17 mouse cellular contexts compared by ENCODE assay signal in genomic region chr11:98730727-98731126, GRCm38 (mm10). TPM values are rescaled to one million over a fixed set of nuclear protein-coding genes. Genes with fewer than 3 reads are reported as not detected.
DNase-seq lines count a peak whose midpoint lies in the region; ATAC-seq and TF ChIP-seq lines count a peak whose summit lies in the region.
"Had no signal": no experiment of that assay in that cellular context is flagged by ENCODE, and none has a peak within 500 bp of the region (broad histone marks: within the 10 kb centered on the region; RNA-seq: fewer than 3 reads in every experiment).

No protein-coding gene starts in this region.

- H3K9ac ChIP-seq in forebrain, embryonic 14.5 days (ENCODE audit: low read length): no peak overlapping the region
- no peak overlapping the region for H3K9ac ChIP-seq in kidney, embryonic 16.5 days (replicated peaks; ENCODE audit: low read length)
- H3K9ac ChIP-seq: liver, embryonic 14.5 days; neural tube, embryonic 12.5 days had no signal

- no peaks in the 10 kb centered on the region; the same call in 1 of the 2 replicates for H3K9me3 ChIP-seq in forebrain, embryonic 14.5 days (replicated peaks; ENCODE audit: control insufficient read depth, low read length)
- peaks cover 7% of the 10 kb centered on the region for H3K9me3 ChIP-seq in forebrain, embryonic 10.5 days
- H3K9me3 ChIP-seq in kidney, embryonic 16.5 days (ENCODE audit: low read length): no peaks in the 10 kb centered on the region; the same call in 1 of the 2 replicates
- H3K9me3 ChIP-seq: neural tube, embryonic 12.5 days had no signal

- H3K27ac ChIP-seq in forebrain, embryonic 14.5 days (ENCODE audit: low read depth, low read length): peak overlapping the region; percentile 82
- H3K27ac ChIP-seq in forebrain, embryonic 10.5 days: no peak overlapping the region
- 0 out of 2 replicates have a peak overlapping the region, but pooled peaks have one; percentile 22 for H3K27ac ChIP-seq in kidney, adult 2 months (ENCODE audit: insufficient read depth, low read depth, low read length)
- H3K27ac ChIP-seq in kidney, embryonic 16.5 days (ENCODE audit: low read length): no peak overlapping the region
- peak overlapping the region; percentile 91 for H3K27ac ChIP-seq in embryonic fibroblast, embryonic 13.5 days (ENCODE audit: insufficient read depth, low read length)
- H3K27ac ChIP-seq: liver, embryonic 14.5 days; neural tube, embryonic 12.5 days had no signal

- no peak for TF ChIP-seq POLR2A in kidney, adult 2 months (IDR thresholded peaks at IDR 0.05; ENCODE audit: low read depth, low read length)
- TF ChIP-seq POLR2A in embryonic fibroblast, embryonic 13.5 days (IDR thresholded peaks at IDR 0.05; ENCODE audit: low read depth, low read length): no peak

- H3K4me1 ChIP-seq in forebrain, embryonic 14.5 days (ENCODE audit: control insufficient read depth, insufficient read depth, low read length): peaks cover 8% of the 10 kb centered on the region
- peaks cover 10% of the 10 kb centered on the region for H3K4me1 ChIP-seq in forebrain, embryonic 10.5 days
- peaks cover 10% of the 10 kb centered on the region for H3K4me1 ChIP-seq in kidney, adult 2 months (ENCODE audit: control insufficient read depth, insufficient read depth, low read length)
- peaks cover 5% of the 10 kb centered on the region for H3K4me1 ChIP-seq in kidney, embryonic 16.5 days (ENCODE audit: insufficient read depth, low read length)
- H3K4me1 ChIP-seq in embryonic fibroblast, embryonic 13.5 days (ENCODE audit: control insufficient read depth, insufficient read depth, low read length): peaks cover 8% of the 10 kb centered on the region; the same call in 1 of the 2 replicates

- DNase-seq in forebrain, embryonic 14.5 days (ENCODE audit: low spot score): no peak
- DNase-seq in forebrain, embryonic 10.5 days (ENCODE audit: extremely low spot score, low spot score): no peak
- peak; percentile 33 for DNase-seq in kidney, adult 2 months
- peak; percentile 68 for DNase-seq in 3T3-L1 (ENCODE audit: low read depth, low spot score)
- DNase-seq in embryo, embryonic 9.5 days (ENCODE audit: extremely low spot score): no peak
- DNase-seq in right cerebral cortex, adult 18-20 months: no peak
- DNase-seq: B cell, adult 2 months; cerebellum, adult 11 months; heart, postnatal 4 days; kidney, adult 8-10 months; thymus, adult 18-20 months had no signal

- no peak for TF ChIP-seq CTCF in kidney, adult 2 months (conservative IDR thresholded peaks at IDR 0.05; ENCODE audit: insufficient read depth, insufficient read length, low read depth, low read length)
- TF ChIP-seq CTCF in embryonic fibroblast, embryonic 13.5 days (IDR thresholded peaks at IDR 0.05; ENCODE audit: borderline replicate concordance, insufficient read depth, low read length): no peak

- 60% methylated on average over 4 of the region's 4 CpGs for WGBS in forebrain, embryonic 14.5 days
- WGBS in forebrain, embryonic 10.5 days: 76% methylated on average over 4 of the region's 4 CpGs
- WGBS in kidney, adult 2 months: 60% methylated on average over 4 of the region's 4 CpGs
- 68% methylated on average over 4 of the region's 4 CpGs for WGBS in kidney, embryonic 16.5 days

- no peak for ATAC-seq in forebrain, embryonic 14.5 days
- ATAC-seq in kidney, embryonic 16.5 days (ENCODE audit: low FRiP score, low TSS enrichment): no peak

- H3K4me3 ChIP-seq in forebrain, embryonic 14.5 days (ENCODE audit: low read depth, low read length): no peak overlapping the region
- H3K4me3 ChIP-seq in forebrain, embryonic 10.5 days: no peak overlapping the region
- H3K4me3 ChIP-seq in kidney, adult 2 months (ENCODE audit: insufficient read depth, low read depth, low read length): no peak overlapping the region
- no peak overlapping the region for H3K4me3 ChIP-seq in kidney, embryonic 16.5 days (ENCODE audit: low read length)
- no peak overlapping the region for H3K4me3 ChIP-seq in embryonic fibroblast, embryonic 13.5 days (ENCODE audit: insufficient read depth, low read length)
- H3K4me3 ChIP-seq: megakaryocyte, embryonic 14.5 days; neural tube, embryonic 12.5 days had no signal

- no peak overlapping the region; the same call in 1 of the 2 replicates for H3K4me2 ChIP-seq in forebrain, embryonic 14.5 days (ENCODE audit: low read length)
- H3K4me2 ChIP-seq in kidney, embryonic 16.5 days (replicated peaks; ENCODE audit: low read depth, low read length): no peak overlapping the region
- H3K4me2 ChIP-seq: neural tube, embryonic 12.5 days had no signal

- no peaks in the 10 kb centered on the region for H3K27me3 ChIP-seq in forebrain, embryonic 14.5 days (replicated peaks; ENCODE audit: control insufficient read depth, insufficient read depth, low read length)
- no peaks in the 10 kb centered on the region for H3K27me3 ChIP-seq in forebrain, embryonic 10.5 days (ENCODE audit: poor library complexity, severe bottlenecking)
- no peaks in the 10 kb centered on the region for H3K27me3 ChIP-seq in kidney, adult 2 months (replicated peaks; ENCODE audit: control insufficient read depth, insufficient read depth, low read length)
- no peaks in the 10 kb centered on the region for H3K27me3 ChIP-seq in kidney, embryonic 16.5 days (ENCODE audit: insufficient read depth, low read length)
- H3K27me3 ChIP-seq: megakaryocyte, embryonic 14.5 days; neural tube, embryonic 12.5 days had no signal

- H3K36me3 ChIP-seq in forebrain, embryonic 14.5 days (ENCODE audit: control insufficient read depth, insufficient read depth, low read length): peaks cover 12% of the 10 kb centered on the region
- H3K36me3 ChIP-seq in forebrain, embryonic 10.5 days (replicated peaks): peaks cover 21% of the 10 kb centered on the region
- no peaks in the 10 kb centered on the region for H3K36me3 ChIP-seq in kidney, adult 2 months (ENCODE audit: control insufficient read depth, insufficient read depth, low read length)
- H3K36me3 ChIP-seq in kidney, embryonic 16.5 days (ENCODE audit: insufficient read depth, low read length): peaks cover 6% of the 10 kb centered on the region; the same call in 1 of the 2 replicates

RNA-seq across cellular contexts. Expression of gene Med24, which starts 1.5 kb away (rescaled TPM):
- polyA plus RNA-seq in forebrain, embryonic 14.5 days (2014; fragmentation: Nextera tagmentation; extraction: Ambion mirVana): 76.0 and 85.9 TPM in 2 replicates
- 69.7 and 77.3 TPM in 2 replicates for polyA plus RNA-seq in forebrain, embryonic 10.5 days (2016; fragmentation: Nextera tagmentation; extraction: Ambion mirVana)
- polyA plus RNA-seq in kidney, adult 2 months (2012; rRNA removed): 45.3 and 54.1 TPM in 2 replicates
- 71.4 and 73.9 TPM in 2 replicates for polyA plus RNA-seq in kidney, embryonic 16.5 days (2015; fragmentation: Nextera tagmentation; extraction: Ambion mirVana)
- 50.1 and 58.1 TPM in 2 replicates for polyA plus RNA-seq in embryonic fibroblast, embryonic 13.5 days (2011; ENCODE audit: insufficient read length, low read depth, missing spikeins)

RNA-seq across cellular contexts. Expression of gene Thra, which starts 9.7 kb away (rescaled TPM):
- polyA plus RNA-seq in forebrain, embryonic 14.5 days (2014; fragmentation: Nextera tagmentation; extraction: Ambion mirVana): 164 and 199 TPM in 2 replicates
- polyA plus RNA-seq in forebrain, embryonic 10.5 days (2016; fragmentation: Nextera tagmentation; extraction: Ambion mirVana): 9.5 and 10.9 TPM in 2 replicates
- 92.7 and 97.2 TPM in 2 replicates for polyA plus RNA-seq in kidney, adult 2 months (2012; rRNA removed)
- 24.4 and 25.9 TPM in 2 replicates for polyA plus RNA-seq in kidney, embryonic 16.5 days (2015; fragmentation: Nextera tagmentation; extraction: Ambion mirVana)
- 66.0 and 83.9 TPM in 2 replicates for polyA plus RNA-seq in embryonic fibroblast, embryonic 13.5 days (2011; ENCODE audit: insufficient read length, low read depth, missing spikeins)

RNA-seq across cellular contexts. Expression of gene Csf3, which starts 29.7 kb away (rescaled TPM):
- polyA plus RNA-seq in forebrain, embryonic 14.5 days (2014; fragmentation: Nextera tagmentation; extraction: Ambion mirVana): not detected in 2 replicates
- not detected in 2 replicates for polyA plus RNA-seq in forebrain, embryonic 10.5 days (2016; fragmentation: Nextera tagmentation; extraction: Ambion mirVana)
- not detected in 2 replicates for polyA plus RNA-seq in kidney, adult 2 months (2012; rRNA removed)
- polyA plus RNA-seq in kidney, embryonic 16.5 days (2015; fragmentation: Nextera tagmentation; extraction: Ambion mirVana): 0.11 TPM in 1 of 2 replicates, not detected in the other
- polyA plus RNA-seq in embryonic fibroblast, embryonic 13.5 days (2011; ENCODE audit: insufficient read length, low read depth, missing spikeins): 0.35 TPM in 1 of 2 replicates, not detected in the other
- polyA plus RNA-seq: G1E; liver, embryonic 14.5 days; neural tube, embryonic 12.5 days had no signal

RNA-seq across cellular contexts. Expression of gene Nr1d1, which starts 44.4 kb away (rescaled TPM):
- 2.2 and 3.1 TPM in 2 replicates for polyA plus RNA-seq in forebrain, embryonic 14.5 days (2014; fragmentation: Nextera tagmentation; extraction: Ambion mirVana)
- polyA plus RNA-seq in forebrain, embryonic 10.5 days (2016; fragmentation: Nextera tagmentation; extraction: Ambion mirVana): 1.5 TPM in 2 replicates
- polyA plus RNA-seq in kidney, adult 2 months (2012; rRNA removed): 140 and 155 TPM in 2 replicates
- 2.2 and 2.4 TPM in 2 replicates for polyA plus RNA-seq in kidney, embryonic 16.5 days (2015; fragmentation: Nextera tagmentation; extraction: Ambion mirVana)
- 18.7 and 23.7 TPM in 2 replicates for polyA plus RNA-seq in embryonic fibroblast, embryonic 13.5 days (2011; ENCODE audit: insufficient read length, low read depth, missing spikeins)

RNA-seq across cellular contexts. Expression of gene Psmd3, which starts 48.4 kb away (rescaled TPM):
- 121 and 144 TPM in 2 replicates for polyA plus RNA-seq in forebrain, embryonic 14.5 days (2014; fragmentation: Nextera tagmentation; extraction: Ambion mirVana)
- 255 and 259 TPM in 2 replicates for polyA plus RNA-seq in forebrain, embryonic 10.5 days (2016; fragmentation: Nextera tagmentation; extraction: Ambion mirVana)
- 307 and 331 TPM in 2 replicates for polyA plus RNA-seq in kidney, adult 2 months (2012; rRNA removed)
- polyA plus RNA-seq in kidney, embryonic 16.5 days (2015; fragmentation: Nextera tagmentation; extraction: Ambion mirVana): 289 and 303 TPM in 2 replicates
- 86.7 and 91.8 TPM in 2 replicates for polyA plus RNA-seq in embryonic fibroblast, embryonic 13.5 days (2011; ENCODE audit: insufficient read length, low read depth, missing spikeins)

Comparison
In these comparisons a context has a peak if more than half of its experiments do, and no peak if none do; other contexts are left out.
1. H3K27ac ChIP-seq: peak in forebrain, embryonic 14.5 days (single experiment), kidney, adult 2 months (single experiment) and embryonic fibroblast, embryonic 13.5 days (single experiment); none in forebrain, embryonic 10.5 days (single experiment) and kidney, embryonic 16.5 days (single experiment).
2. DNase-seq: peak in kidney, adult 2 months (single experiment) and 3T3-L1 (single experiment); none in forebrain, embryonic 14.5 days (single experiment), forebrain, embryonic 10.5 days (single experiment), embryo, embryonic 9.5 days (single experiment) and right cerebral cortex, adult 18-20 months (single experiment).